Mouse (Mus musculus) myocyte (in vitro differentiated cells): Measurements from ENCODE around the gene 1700011M02Rik. TPM values are rescaled to one million over a fixed set of nuclear protein-coding genes. Genes with fewer than 3 reads are reported as not detected.
"Not testable (repeated sequence)": the region's sequence is repeated elsewhere in the genome, so short reads cannot be mapped to it uniquely, and the experiment has no call there.

Source experiments
- H3K27me3 ChIP-seq: one replicate; pipeline ENCODE4 v1.6.1; 2011; ENCODE audit not compliant: control insufficient read depth, insufficient read depth, insufficient read length
- H3K36me3 ChIP-seq: one replicate; pipeline ENCODE4 v1.6.1; 2011; ENCODE audit not compliant: control insufficient read depth, insufficient read depth
- H3K4me2 ChIP-seq: one replicate; pipeline ENCODE4 v1.6.1; 2011; ENCODE audit warnings: low read depth, control low read depth
- H3K4me3 ChIP-seq: one replicate; pipeline ENCODE4 v1.5.1; 2011; ENCODE audit warnings: mild to moderate bottlenecking, control low read depth, moderate library complexity
- H3K79me2 ChIP-seq: one replicate; pipeline ENCODE4 v1.6.1; 2011; ENCODE audit not compliant: control insufficient read depth, insufficient read depth
- H3ac ChIP-seq: one replicate; pipeline ENCODE4 v1.6.1; 2011; ENCODE audit not compliant: control insufficient read depth, insufficient read length
- CEBPB ChIP-seq: IDR thresholded peaks from 2 replicates; pipeline ENCODE4 v1.6.1; 2011; ENCODE audit warnings: mild to moderate bottlenecking, moderate library complexity; ENCODE audit not compliant: poor library complexity, insufficient read depth, severe bottlenecking
- E2F4 ChIP-seq: IDR thresholded peaks from one replicate; pipeline ENCODE4 v1.6.1; 2011; ENCODE audit warnings: mild to moderate bottlenecking, control low read depth, moderate library complexity; ENCODE audit not compliant: insufficient read depth
- MAX ChIP-seq: IDR thresholded peaks from one replicate; pipeline ENCODE4 v1.6.1; 2011; ENCODE audit warnings: low read depth, mild to moderate bottlenecking, control low read depth
- MYOD1 ChIP-seq, 3 experiments: IDR thresholded peaks; one replicate each; pipeline ENCODE4 v1.6.1; 2011; ENCODE audit warnings: control low read depth in 2 of 3, low read depth in 2 of 3, mild to moderate bottlenecking in 2 of 3, moderate library complexity in 1 of 3; ENCODE audit not compliant: insufficient read length in 2 of 3, control insufficient read depth in 1 of 3
- MYOG ChIP-seq, 3 experiments: IDR thresholded peaks; one replicate each; pipeline ENCODE4 v1.6.1; 2011; ENCODE audit warnings: control low read depth in 2 of 3, low read depth in 2 of 3, mild to moderate bottlenecking in 2 of 3; ENCODE audit not compliant: insufficient read length in 2 of 3, control insufficient read depth in 1 of 3, insufficient read depth in 1 of 3
- POLR2A ChIP-seq: IDR thresholded peaks from one replicate; pipeline ENCODE4 v1.6.1; 2011; ENCODE audit warnings: low read depth, mild to moderate bottlenecking, control low read depth, moderate library complexity; ENCODE audit not compliant: insufficient read length
- POLR2AphosphoS2 ChIP-seq: IDR thresholded peaks from one replicate; pipeline ENCODE4 v1.6.1; 2011; ENCODE audit warnings: low read depth, control low read depth; ENCODE audit not compliant: insufficient read length
- REST ChIP-seq: IDR thresholded peaks from one replicate; pipeline ENCODE4 v1.6.1; 2011; ENCODE audit warnings: mild to moderate bottlenecking, control low read depth, moderate library complexity; ENCODE audit not compliant: insufficient read depth, insufficient read length
- SRF ChIP-seq: IDR thresholded peaks from one replicate; pipeline ENCODE4 v1.6.1; 2011; ENCODE audit warnings: low read depth; ENCODE audit not compliant: control insufficient read depth, insufficient read length
- TCF12 ChIP-seq: IDR thresholded peaks from one replicate; pipeline ENCODE4 v1.6.1; 2011; ENCODE audit warnings: mild to moderate bottlenecking, control low read depth; ENCODE audit not compliant: poor library complexity, insufficient read depth, severe bottlenecking
- TCF3 ChIP-seq: IDR thresholded peaks from one replicate; pipeline ENCODE4 v1.6.1; 2011; ENCODE audit warnings: low read depth, control low read depth; ENCODE audit not compliant: insufficient read length
- USF1 ChIP-seq: IDR thresholded peaks from one replicate; pipeline ENCODE4 v1.6.1; 2011; ENCODE audit warnings: low read depth, mild to moderate bottlenecking, control low read depth, moderate library complexity
- polyA plus RNA-seq: library from polyadenylated mRNA; unstranded; fragments of >200 nt; fragmentation: generic; extraction: Trizol; gene quantifications from one replicate; pipeline ENCODE4 v1.2.1, GENCODE M21; 2012; ENCODE audit warnings: missing spikeins

Gene 1700011M02Rik
- polyA plus RNA-seq, result not detected

DNA sequence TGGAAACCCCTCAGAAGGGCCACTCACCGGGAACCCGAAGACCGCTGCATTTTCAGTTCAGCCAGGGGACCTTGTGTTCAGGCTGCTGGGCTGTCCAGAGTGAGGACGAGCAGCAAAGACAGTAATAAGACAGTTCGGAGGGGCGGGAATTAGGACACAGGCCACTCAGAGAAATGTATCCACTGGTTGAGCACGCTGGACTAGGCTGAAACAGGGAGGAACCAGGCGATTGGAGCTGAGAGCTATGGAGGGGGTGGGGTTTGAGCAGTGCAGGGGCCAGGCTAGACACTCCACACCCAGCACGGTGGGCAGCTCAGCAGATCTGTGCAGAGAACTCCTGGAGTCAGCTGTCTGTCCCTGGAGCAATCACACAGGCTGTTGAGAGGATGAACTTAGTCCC is at the start of gene 1700011M02Rik, which contains the start of gene Dmrtc1a:
Gene 1700011M02Rik (plus strand): TSS at position 319 of the 400 bp plus-strand sequence.
Gene Dmrtc1a (minus strand): TSS at position 101 of the 400 bp plus-strand sequence.
- not testable (repeated sequence) for H3ac ChIP-seq, H3K4me2 ChIP-seq, H3K79me2 ChIP-seq, H3K27me3 ChIP-seq, H3K4me3 ChIP-seq, H3K36me3 ChIP-seq

DNA sequence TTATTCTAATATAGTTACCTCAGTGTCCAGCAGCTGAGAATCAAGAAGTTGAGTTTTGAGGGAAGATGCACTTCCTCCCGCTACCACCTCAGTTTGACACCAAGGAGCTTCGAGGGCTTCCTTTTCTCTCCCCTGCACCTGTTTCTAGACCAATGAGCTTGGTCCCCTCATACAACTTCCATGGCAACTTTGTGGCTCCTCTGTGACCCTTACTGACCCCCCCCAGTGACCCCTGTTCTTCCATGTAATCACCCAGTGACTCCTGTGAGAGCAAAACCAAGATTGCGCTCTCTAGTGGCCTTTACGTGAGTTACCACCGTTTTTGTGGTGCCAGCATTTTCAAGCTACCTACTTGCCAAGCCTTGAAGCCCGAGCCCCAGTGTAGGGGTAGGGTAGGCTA is 40.8 kb upstream of the 1700011M02Rik start, which contains the start of gene 1700031F05Rik:
Gene 1700031F05Rik (minus strand): TSS at position 101 of the 400 bp plus-strand sequence.
- Histone ChIP-seq H3K27me3 (no peaks in the 10 kb centered on the region), H3ac (no peak within 1 kb of the TSS), H3K79me2 (no peaks in the 10 kb centered on the region), H3K4me3 (no peak within 1 kb of the TSS), H3K4me2 (no peak within 1 kb of the TSS), H3K36me3 (no peaks in the 10 kb centered on the region)
- TF ChIP-seq POLR2AphosphoS2 (no peak), POLR2A (no peak), SRF (no peak), REST (no peak), TCF3 (no peak), MAX (no peak), MYOG (IDR thresholded peaks at IDR 0.05; ENCODE audit: control insufficient read depth in 1 of 3, insufficient read depth in 1 of 3, insufficient read length in 2 of 3, low read depth in 2 of 3) (no peak), E2F4 (no peak), USF1 (no peak), MYOD1 (IDR thresholded peaks at IDR 0.05; ENCODE audit: control insufficient read depth in 1 of 3, insufficient read length in 2 of 3, low read depth in 2 of 3) (no peak), TCF12 (no peak), CEBPB (no peak)

DNA sequence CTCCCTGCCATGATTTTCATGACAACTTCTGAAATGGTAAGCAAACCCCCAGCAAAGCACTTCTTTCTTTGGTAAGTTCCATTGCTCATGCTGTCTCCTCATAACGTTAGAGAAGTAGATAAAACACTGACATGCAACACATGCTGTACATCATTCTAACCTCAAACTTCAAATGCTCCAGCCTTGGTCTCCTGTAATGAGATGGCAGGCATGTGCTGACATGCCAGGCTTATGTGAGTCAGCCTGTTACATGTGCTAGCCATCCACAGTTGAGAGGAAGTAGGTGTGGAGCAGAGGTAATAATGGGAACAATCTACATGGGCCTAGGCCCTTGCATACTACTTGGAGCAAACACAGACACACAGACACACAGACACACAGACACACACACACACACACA is 6.1 kb downstream of the 1700011M02Rik start:
- not testable (repeated sequence) for H3K4me2 ChIP-seq, H3ac ChIP-seq, H3K4me3 ChIP-seq, H3K79me2 ChIP-seq, H3K36me3 ChIP-seq, H3K27me3 ChIP-seq

DNA sequence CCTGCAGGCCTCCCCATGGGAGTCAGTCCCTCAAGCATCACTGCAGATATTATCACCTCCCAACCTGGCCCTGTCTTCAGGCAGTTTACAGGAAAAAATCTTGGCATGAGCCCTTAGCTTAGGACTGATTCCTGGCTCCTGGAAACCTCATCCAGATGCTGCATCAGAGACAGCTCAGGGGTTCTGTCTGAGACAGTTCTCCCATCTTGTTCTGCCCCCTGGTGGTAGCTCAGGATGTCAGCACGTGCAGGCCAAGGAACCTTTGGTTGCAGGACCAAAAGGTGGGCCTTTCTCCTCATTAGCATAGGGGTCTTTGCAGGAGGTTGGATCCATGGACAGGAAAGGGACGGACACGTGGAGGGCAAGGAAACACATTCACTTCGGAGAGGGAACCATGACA is 18.0 kb downstream of the 1700011M02Rik start:
- H3K4me2 ChIP-seq, H3K36me3 ChIP-seq, H3K27me3 ChIP-seq, H3K4me3 ChIP-seq, H3ac ChIP-seq, H3K79me2 ChIP-seq: not testable (repeated sequence)

DNA sequence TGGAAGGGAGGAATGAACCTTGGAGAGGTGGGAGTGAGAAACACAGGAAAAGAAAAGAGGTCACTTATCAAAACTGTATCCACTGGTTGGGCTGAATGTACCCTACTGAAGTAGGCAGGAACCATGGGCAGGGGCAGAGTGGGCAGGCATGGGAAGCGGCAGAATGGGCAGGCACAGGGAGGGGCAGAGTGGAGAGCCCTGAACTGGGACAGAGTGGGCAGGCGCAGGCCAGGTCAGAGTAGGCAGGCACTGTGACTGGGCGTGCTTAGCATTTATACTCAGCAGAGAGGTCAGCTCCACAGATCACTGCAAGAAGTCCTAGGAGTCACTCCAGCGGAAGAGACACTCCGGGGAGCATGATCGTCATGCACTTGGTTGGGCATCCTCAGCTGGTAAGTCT is 19.4 kb downstream of the 1700011M02Rik start, which contains the start of gene 1700018G05Rik:
Gene 1700018G05Rik (plus strand): TSS at position 301 of the 400 bp plus-strand sequence.
- H3K27me3 ChIP-seq, H3K79me2 ChIP-seq, H3K36me3 ChIP-seq, H3K4me2 ChIP-seq, H3ac ChIP-seq, H3K4me3 ChIP-seq: not testable (repeated sequence)

DNA sequence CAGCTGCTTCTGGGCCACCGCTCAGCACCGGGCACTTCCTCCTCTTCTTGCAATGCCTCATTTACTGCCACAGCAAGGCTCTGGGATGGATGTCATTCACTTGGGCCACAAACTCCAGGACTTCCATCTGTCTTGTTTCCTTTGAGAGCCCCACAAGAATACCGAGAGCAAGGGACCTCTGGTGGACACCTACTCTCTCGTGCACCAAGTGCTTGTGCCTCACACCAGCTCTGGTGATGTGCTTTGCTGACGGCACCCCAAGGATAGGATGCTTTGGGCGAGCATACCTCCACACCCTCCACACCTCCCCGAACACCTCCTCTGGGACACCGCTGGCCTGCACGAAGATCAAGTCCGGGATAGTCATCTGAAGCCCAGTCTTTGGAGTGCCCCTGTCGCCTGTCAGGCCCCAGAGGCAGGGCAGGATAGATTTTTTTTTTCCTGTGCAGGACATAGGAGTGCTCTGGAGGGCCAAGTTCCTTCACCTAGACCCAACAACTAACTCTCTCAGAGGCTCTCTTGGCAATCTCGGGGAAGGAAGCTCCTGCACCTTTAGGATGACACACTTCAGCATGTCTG is 24.4 kb downstream of the 1700011M02Rik start:
- Histone ChIP-seq H3K27me3 (peaks cover 12% of the 10 kb centered on the region), H3K4me2 (no peak overlapping the region), H3K4me3 (no peak overlapping the region), H3K36me3 (no peaks in the 10 kb centered on the region), H3ac (no peak overlapping the region), H3K79me2 (no peaks in the 10 kb centered on the region)
- TF ChIP-seq USF1, result no peak
- no peak for TF ChIP-seq REST
- no peak for TF ChIP-seq POLR2AphosphoS2
- no peak for TF ChIP-seq MYOD1 (IDR thresholded peaks at IDR 0.05; ENCODE audit: control insufficient read depth in 1 of 3, insufficient read length in 2 of 3, low read depth in 2 of 3)
- no peak for TF ChIP-seq TCF3
- no peak for TF ChIP-seq E2F4
- no peak for TF ChIP-seq SRF
- no peak for TF ChIP-seq POLR2A
- no peak for TF ChIP-seq MAX
- TF ChIP-seq CEBPB, result no peak
- no peak for TF ChIP-seq MYOG (IDR thresholded peaks at IDR 0.05; ENCODE audit: control insufficient read depth in 1 of 3, insufficient read depth in 1 of 3, insufficient read length in 2 of 3, low read depth in 2 of 3)
- no peak for TF ChIP-seq TCF12
